Mouse (Mus musculus) thymus, adult 2 months (tissue): ENCODE data around the gene Evi2.

Experiments used
- CTCF ChIP-seq: fragments of 200-500 bp; IDR thresholded peaks from 2 replicates; pipeline ENCODE4 v1.5.1; 2012; ENCODE audit warnings: mild to moderate bottlenecking, control low read depth, low read length, moderate library complexity, borderline replicate concordance; ENCODE audit not compliant: control insufficient read depth, poor library complexity, insufficient read depth; ENCODE audit errors: extremely low read depth
- POLR2A ChIP-seq: fragments of 200-500 bp; IDR thresholded peaks from 2 replicates; pipeline ENCODE4 v1.6.1; 2012; ENCODE audit warnings: mild to moderate bottlenecking, low read length, control low read depth, moderate library complexity; ENCODE audit not compliant: control insufficient read depth, poor library complexity, insufficient read depth; ENCODE audit errors: extremely low read depth

- TF ChIP-seq CTCF (no peak), POLR2A (no peak)
Observed at GRCm38 (mm10) chr11:79484721-79485120, 45.7 kb downstream of the Evi2 start.
